Mouse (Mus musculus) induced T-regulatory cell, adult 2 months (primary cell): ENCODE measurements at regions not wholly inside any gene's neighbourhood (a gene's known extent, or its start where the extent isn't known, plus 50 kb on each side); places are given as distances from the start of the nearest gene placed in this dataset.

Source experiments
- DNase-seq: peaks from one replicate; pipeline ENCODE4 v3.0.0-alpha.2; 2012; ENCODE audit warnings: low read depth

GRCm38 (mm10) chr4:125266212-125266611 lies 138.6 kb upstream of the Zc3h12a start:
- no peak for DNase-seq

- peak; percentile 40 for DNase-seq
These were observed 137.9 kb upstream of the Zc3h12a start for GRCm38 (mm10) chr4:125265575-125265974.

GRCm38 (mm10) chr4:125265065-125265464 lies 137.4 kb upstream of the Zc3h12a start:
- DNase-seq, result no peak

- no peak for DNase-seq
These were observed 133.9 kb upstream of the Zc3h12a start for GRCm38 (mm10) chr4:125261547-125261946.

- no peak for DNase-seq
These were observed 131.7 kb upstream of the Zc3h12a start for GRCm38 (mm10) chr4:125259306-125259705.

- no peak for DNase-seq
These were observed 130.3 kb upstream of the Zc3h12a start for GRCm38 (mm10) chr4:125257916-125258315.

GRCm38 (mm10) chr4:125253161-125253560 lies 125.5 kb upstream of the Zc3h12a start:
- DNase-seq, result no peak

GRCm38 (mm10) chr4:125252228-125252627 lies 124.6 kb upstream of the Zc3h12a start:
- no peak for DNase-seq

- no peak for DNase-seq
These were observed 121.4 kb upstream of the Zc3h12a start for GRCm38 (mm10) chr4:125249061-125249460.

- DNase-seq, result no peak
These were observed 118.5 kb upstream of the Zc3h12a start for GRCm38 (mm10) chr4:125246171-125246570.

GRCm38 (mm10) chr4:125242512-125242911 lies 114.9 kb upstream of the Zc3h12a start:
- DNase-seq, result no peak

GRCm38 (mm10) chr4:125241577-125242262 lies 114.1 kb upstream of the Zc3h12a start:
- no peak for DNase-seq

- DNase-seq, result peak; percentile 26
These were observed 104.1 kb upstream of the Zc3h12a start for GRCm38 (mm10) chr4:125231711-125232260.

GRCm38 (mm10) chr4:125227194-125227593 lies 99.6 kb upstream of the Zc3h12a start:
- no peak for DNase-seq

- no peak for DNase-seq
These were observed 95.3 kb upstream of the Zc3h12a start for GRCm38 (mm10) chr4:125222922-125223321.

- no peak for DNase-seq
These were observed 92.7 kb upstream of the Zc3h12a start for GRCm38 (mm10) chr4:125220314-125220713.

- no peak for DNase-seq
These were observed 91.6 kb upstream of the Zc3h12a start for GRCm38 (mm10) chr4:125219209-125219608.

- DNase-seq, result no peak
These were observed 86.7 kb upstream of the Zc3h12a start for GRCm38 (mm10) chr4:125214306-125214705.

GRCm38 (mm10) chr4:125212176-125212530 lies 84.5 kb upstream of the Zc3h12a start:
- no peak for DNase-seq

GRCm38 (mm10) chr4:125211459-125212175 lies 84.0 kb upstream of the Zc3h12a start:
- DNase-seq, result no peak

GRCm38 (mm10) chr4:125210719-125211118 lies 83.1 kb upstream of the Zc3h12a start:
- DNase-seq, result no peak

GRCm38 (mm10) chr4:125208136-125208915 lies 80.7 kb upstream of the Zc3h12a start:
- DNase-seq, result no peak

- no peak for DNase-seq
These were observed 75.9 kb upstream of the Zc3h12a start for GRCm38 (mm10) chr4:125203521-125203920.
